Mouse (Mus musculus): Measurements from ENCODE around the gene Rab21.

GRCm38 (mm10) chr10:115271649-115272048, 43.7 kb downstream of the Rab21 start:
- TF ChIP-seq GATA1 (IDR thresholded peaks at IDR 0.05; ENCODE audit: borderline replicate concordance, low read length) = no peak
- no peak for TF ChIP-seq FLI1 (IDR thresholded peaks at IDR 0.05; ENCODE audit: low read length)
